Mouse (Mus musculus): ENCODE measurements at regions not wholly inside any gene's neighbourhood (a gene's known extent, or its start where the extent isn't known, plus 50 kb on each side); places are given as distances from the start of the nearest gene placed in this dataset.

DNA sequence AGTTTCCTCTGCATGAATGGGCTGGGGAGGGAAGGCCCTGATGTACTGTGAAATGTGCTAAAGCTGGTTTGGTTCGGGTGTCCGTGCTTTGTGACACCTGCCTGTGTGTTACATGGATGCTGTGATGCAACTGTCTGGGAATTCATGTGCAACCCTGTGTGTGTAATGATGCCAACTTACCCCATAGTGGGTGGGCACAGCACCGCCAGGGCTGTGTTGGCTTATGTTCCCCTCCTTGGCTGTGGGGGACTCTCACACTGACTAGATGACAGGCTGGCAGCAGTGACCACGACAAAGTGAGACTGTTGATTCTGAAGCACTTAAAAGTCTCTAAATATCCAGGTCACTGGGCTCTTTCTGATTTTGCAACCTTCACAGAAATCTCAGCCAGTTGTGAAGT is 212.2 kb downstream of the En1 start:
- TF ChIP-seq CTCF (IDR thresholded peaks at IDR 0.05; ENCODE audit: extremely low read depth, insufficient read length, insufficient replicate concordance, low read depth, low read length), result no peak
- TF ChIP-seq POLR2A (IDR thresholded peaks at IDR 0.05; ENCODE audit: low read depth, low read length), result no peak

Data from small intestine, adult 2 months (tissue).